Mouse (Mus musculus) MEL (cell line): ENCODE data around the gene Sephs2. TPM values are rescaled to one million over a fixed set of nuclear protein-coding genes. Genes with fewer than 3 reads are reported as not detected.

Source experiments
- DNase-seq: peaks from one replicate; pipeline ENCODE4 v3.0.0; 2011; ENCODE audit warnings: low read depth, low spot score
- H3K27ac ChIP-seq: 2 replicates; pipeline ENCODE4 v1.5.1; 2012; ENCODE audit warnings: low read depth, mild to moderate bottlenecking, control low read depth, low read length, moderate library complexity; ENCODE audit not compliant: control insufficient read depth
- H3K27me3 ChIP-seq, 2 experiments: fragments of 150-350 bp in 1 of 2; sonication (generic) in 1 of 2; 2 replicates each; pipeline ENCODE4 v1.6.1; 2012; ENCODE audit warnings: low read length in 2 of 2, mild to moderate bottlenecking in 2 of 2, improper control_type of control experiment in 1 of 2, moderate library complexity in 1 of 2; ENCODE audit not compliant: insufficient read depth in 2 of 2, control insufficient read depth in 1 of 2
- H3K36me3 ChIP-seq, 2 experiments: 2 replicates each; pipeline ENCODE4 v1.6.1; 2012 to 2014; ENCODE audit warnings: low read length in 2 of 2, improper control_type of control experiment in 1 of 2, inconsistent platforms in 1 of 2, mild to moderate bottlenecking in 1 of 2; ENCODE audit not compliant: insufficient read depth in 2 of 2, control insufficient read depth in 1 of 2
- H3K4me1 ChIP-seq, 2 experiments: fragments of 150-350 bp in 1 of 2; sonication (generic) in 1 of 2; 2 replicates each; pipeline ENCODE4 v1.6.1; 2012; ENCODE audit warnings: low read length in 2 of 2, improper control_type of control experiment in 1 of 2, mild to moderate bottlenecking in 1 of 2; ENCODE audit not compliant: insufficient read depth in 2 of 2, control insufficient read depth in 1 of 2
- H3K4me3 ChIP-seq, 2 experiments: fragments of 150-350 bp in 1 of 2; sonication (generic) in 1 of 2; 2 replicates each; pipeline ENCODE4 v1.5.1; 2012; ENCODE audit warnings: low read depth in 2 of 2, low read length in 2 of 2, mild to moderate bottlenecking in 2 of 2, moderate library complexity in 2 of 2, control low read depth in 1 of 2, improper control_type of control experiment in 1 of 2; ENCODE audit not compliant: control insufficient read depth in 1 of 2, insufficient read depth in 1 of 2
- H3K79me2 ChIP-seq: 2 replicates; pipeline ENCODE4 v1.6.1; 2012; ENCODE audit warnings: mild to moderate bottlenecking, low read length, moderate library complexity; ENCODE audit not compliant: control insufficient read depth, poor library complexity, insufficient read depth
- H3K9ac ChIP-seq: 2 replicates; pipeline ENCODE4 v1.6.1; 2012; ENCODE audit warnings: low read depth, mild to moderate bottlenecking, control low read depth, low read length, moderate library complexity; ENCODE audit not compliant: control insufficient read depth, poor library complexity, severe bottlenecking
- H3K9me3 ChIP-seq: fragments of 150-350 bp; sonication (generic); replicated peaks from 2 replicates; pipeline ENCODE4 v1.6.1; 2012; ENCODE audit warnings: mild to moderate bottlenecking, low read length, improper control_type of control experiment, moderate library complexity; ENCODE audit not compliant: insufficient read depth
- BHLHE40 ChIP-seq: IDR thresholded peaks from 2 replicates; pipeline ENCODE4 v1.6.1; 2012; ENCODE audit warnings: low read depth, mild to moderate bottlenecking, inconsistent platforms, low read length, improper control_type of control experiment, borderline replicate concordance
- CHD1 ChIP-seq: IDR thresholded peaks from 2 replicates; pipeline ENCODE4 v1.6.1; 2012; ENCODE audit warnings: low read depth, mild to moderate bottlenecking, inconsistent platforms, low read length, improper control_type of control experiment
- CTCF ChIP-seq, 3 experiments: IDR thresholded peaks in 2 of 3; conservative IDR thresholded peaks in 1 of 3; 2 replicates each; pipeline ENCODE4 v1.5.1; 2011 to 2012; ENCODE audit warnings: low read length in 3 of 3, low read depth in 2 of 3, mild to moderate bottlenecking in 2 of 3, improper control_type of control experiment in 1 of 3, inconsistent platforms in 1 of 3, mixed read lengths in 1 of 3, moderate library complexity in 1 of 3; ENCODE audit not compliant: control insufficient read depth in 1 of 3, insufficient read depth in 1 of 3, poor library complexity in 1 of 3, severe bottlenecking in 1 of 3
- E2F4 ChIP-seq: IDR thresholded peaks from 2 replicates; pipeline ENCODE4 v1.6.1; 2011; ENCODE audit warnings: low read depth, low read length, improper control_type of control experiment, borderline replicate concordance
- ELF1 ChIP-seq: IDR thresholded peaks from 2 replicates; pipeline ENCODE4 v1.6.1; 2014; ENCODE audit warnings: low read depth, mild to moderate bottlenecking, inconsistent platforms, low read length, improper control_type of control experiment, moderate library complexity
- EP300 ChIP-seq, 2 experiments: IDR thresholded peaks; 2 replicates each; pipeline ENCODE4 v1.6.1; 2011; ENCODE audit warnings: improper control_type of control experiment in 2 of 2, low read length in 2 of 2, low read depth in 1 of 2, mild to moderate bottlenecking in 1 of 2
- ETS1 ChIP-seq: IDR thresholded peaks from 2 replicates; pipeline ENCODE4 v1.6.1; 2012; ENCODE audit warnings: low read depth, mild to moderate bottlenecking, inconsistent platforms, low read length, improper control_type of control experiment, moderate library complexity
- GABPA ChIP-seq: IDR thresholded peaks from 2 replicates; pipeline ENCODE4 v1.6.1; 2012; ENCODE audit warnings: low read depth, mild to moderate bottlenecking, inconsistent platforms, low read length, improper control_type of control experiment, moderate library complexity
- GATA1 ChIP-seq: IDR thresholded peaks from 2 replicates; pipeline ENCODE4 v1.6.1; 2011; ENCODE audit warnings: low read depth, low read length, improper control_type of control experiment
- JUND ChIP-seq: IDR thresholded peaks from 2 replicates; pipeline ENCODE4 v1.6.1; 2011; ENCODE audit warnings: low read depth, mild to moderate bottlenecking, improper control_type of control experiment, low read length
- KAT2A ChIP-seq: conservative IDR thresholded peaks from 2 replicates; pipeline ENCODE4 v1.6.1; 2012; ENCODE audit warnings: low read depth, low read length, improper control_type of control experiment, inconsistent platforms
- MAX ChIP-seq: IDR thresholded peaks from 2 replicates; pipeline ENCODE4 v1.6.1; 2011; ENCODE audit warnings: low read length, improper control_type of control experiment
- MAZ ChIP-seq: IDR thresholded peaks from 2 replicates; pipeline ENCODE4 v1.6.1; 2012; ENCODE audit warnings: low read depth, mild to moderate bottlenecking, inconsistent platforms, low read length, improper control_type of control experiment
- MEF2A ChIP-seq: IDR thresholded peaks from 2 replicates; pipeline ENCODE4 v1.6.1; 2014; ENCODE audit warnings: low read depth, mild to moderate bottlenecking, inconsistent platforms, low read length, improper control_type of control experiment; ENCODE audit not compliant: poor library complexity, insufficient replicate concordance, severe bottlenecking; ENCODE audit errors: extremely low read depth
- MXI1 ChIP-seq: IDR thresholded peaks from 2 replicates; pipeline ENCODE4 v1.6.1; 2011; ENCODE audit warnings: mild to moderate bottlenecking, low read depth, low read length, improper control_type of control experiment
- MYB ChIP-seq: IDR thresholded peaks from 2 replicates; pipeline ENCODE4 v1.6.1; 2011; ENCODE audit warnings: mild to moderate bottlenecking, low read depth, low read length, improper control_type of control experiment
- MYC ChIP-seq: IDR thresholded peaks from 2 replicates; pipeline ENCODE4 v1.6.1; 2011; ENCODE audit warnings: low read depth, mild to moderate bottlenecking, low read length, improper control_type of control experiment, moderate library complexity
- NELFE ChIP-seq: IDR thresholded peaks from 2 replicates; pipeline ENCODE4 v1.6.1; 2011; ENCODE audit warnings: low read depth, low read length, improper control_type of control experiment
- NRF1 ChIP-seq: IDR thresholded peaks from 2 replicates; pipeline ENCODE4 v1.6.1; 2014; ENCODE audit warnings: low read depth, mild to moderate bottlenecking, inconsistent platforms, low read length, improper control_type of control experiment, moderate library complexity; ENCODE audit not compliant: poor library complexity, insufficient read depth, severe bottlenecking
- POLR2A ChIP-seq, 2 experiments: IDR thresholded peaks; 2 replicates each; pipeline ENCODE4 v1.6.1; 2011 to 2012; ENCODE audit warnings: low read length in 2 of 2, mild to moderate bottlenecking in 2 of 2, control low read depth in 1 of 2, improper control_type of control experiment in 1 of 2, low read depth in 1 of 2, moderate library complexity in 1 of 2; ENCODE audit not compliant: control insufficient read depth in 1 of 2, insufficient read depth in 1 of 2, poor library complexity in 1 of 2
- POLR2AphosphoS2 ChIP-seq: IDR thresholded peaks from 2 replicates; pipeline ENCODE4 v1.6.1; 2011; ENCODE audit warnings: low read length, improper control_type of control experiment
- POLR2AphosphoS5 ChIP-seq: IDR thresholded peaks from 2 replicates; pipeline ENCODE4 v1.6.1; 2012; ENCODE audit warnings: low read depth, borderline replicate concordance, mild to moderate bottlenecking, inconsistent platforms, low read length, moderate library complexity, mixed read lengths
- RAD21 ChIP-seq: IDR thresholded peaks from 2 replicates; pipeline ENCODE4 v1.6.1; 2011; ENCODE audit warnings: mild to moderate bottlenecking, low read depth, low read length, improper control_type of control experiment
- RCOR1 ChIP-seq: IDR thresholded peaks from 2 replicates; pipeline ENCODE4 v1.6.1; 2012; ENCODE audit warnings: low read depth, mild to moderate bottlenecking, inconsistent platforms, low read length, improper control_type of control experiment
- SIN3A ChIP-seq: IDR thresholded peaks from 2 replicates; pipeline ENCODE4 v1.6.1; 2012; ENCODE audit warnings: low read length, improper control_type of control experiment, inconsistent platforms
- SMC3 ChIP-seq: IDR thresholded peaks from 2 replicates; pipeline ENCODE4 v1.6.1; 2011; ENCODE audit warnings: low read depth, low read length, improper control_type of control experiment
- TAL1 ChIP-seq: IDR thresholded peaks from 2 replicates; pipeline ENCODE4 v1.6.1; 2012; ENCODE audit warnings: mild to moderate bottlenecking, inconsistent platforms, low read length, moderate library complexity, mixed read lengths
- TBP ChIP-seq: IDR thresholded peaks from 2 replicates; pipeline ENCODE4 v1.8.0; 2011; ENCODE audit warnings: low read depth, low read length, improper control_type of control experiment
- TCF12 ChIP-seq: IDR thresholded peaks from 2 replicates; pipeline ENCODE4 v1.6.1; 2014; ENCODE audit warnings: low read depth, mild to moderate bottlenecking, inconsistent platforms, low read length, improper control_type of control experiment, moderate library complexity
- UBTF ChIP-seq: IDR thresholded peaks from 2 replicates; pipeline ENCODE4 v1.6.1; 2012; ENCODE audit warnings: low read depth, mild to moderate bottlenecking, inconsistent platforms, low read length, improper control_type of control experiment, moderate library complexity, borderline replicate concordance; ENCODE audit not compliant: insufficient read depth
- USF1 ChIP-seq: IDR thresholded peaks from 2 replicates; pipeline ENCODE4 v1.6.1; 2014; ENCODE audit warnings: low read depth, mild to moderate bottlenecking, inconsistent platforms, low read length, improper control_type of control experiment, moderate library complexity
- USF2 ChIP-seq, 2 experiments: IDR thresholded peaks; 2 replicates each; pipeline ENCODE4 v1.6.1; 2011 to 2012; ENCODE audit warnings: improper control_type of control experiment in 2 of 2, low read length in 2 of 2, borderline replicate concordance in 1 of 2, inconsistent platforms in 1 of 2, low read depth in 1 of 2, mild to moderate bottlenecking in 1 of 2; ENCODE audit not compliant: insufficient read depth in 1 of 2
- ZC3H11A ChIP-seq: IDR thresholded peaks from 2 replicates; pipeline ENCODE4 v1.6.1; 2012; ENCODE audit warnings: low read depth, mild to moderate bottlenecking, inconsistent platforms, low read length, improper control_type of control experiment
- ZKSCAN1 ChIP-seq: IDR thresholded peaks from 2 replicates; pipeline ENCODE4 v1.6.1; 2012; ENCODE audit warnings: low read depth, mild to moderate bottlenecking, inconsistent platforms, low read length, improper control_type of control experiment, moderate library complexity
- ZMIZ1 ChIP-seq: IDR thresholded peaks from 2 replicates; pipeline ENCODE4 v1.6.1; 2012; ENCODE audit warnings: low read depth, mild to moderate bottlenecking, inconsistent platforms, low read length, improper control_type of control experiment, moderate library complexity
- ZNF384 ChIP-seq: IDR thresholded peaks from 2 replicates; pipeline ENCODE4 v1.6.1; 2012; ENCODE audit warnings: low read depth, mild to moderate bottlenecking, inconsistent platforms, low read length, improper control_type of control experiment
- polyA plus RNA-seq, 2 experiments: library from polyadenylated mRNA; stranded (reverse) in 1 of 2; unstranded in 1 of 2; fragments of >175 nt in 1 of 2; fragments of >200 nt in 1 of 2; gene quantifications; 2 replicates each; pipeline versions ENCODE4 v1.2.1 to v1.2.4; 2012; ENCODE audit warnings: low replicate concordance in 2 of 2, low read depth in 1 of 2; ENCODE audit not compliant: insufficient read length in 2 of 2, insufficient read depth in 1 of 2, missing spikeins in 1 of 2
- total RNA-seq: library from RNA; depleted of rRNA; stranded (reverse); fragments of 300-350 nt; gene quantifications from 2 replicates; pipeline ENCODE4 v1.2.3, GENCODE M21; 2012

Sephs2 gene
- total and polyA plus RNA-seq, 3 experiments = 109 to 182 TPM; not detected in 1

GRCm38 (mm10) chr7:127225147-127225995, 48.5 kb downstream of the Sephs2 start:
- Histone ChIP-seq H3K4me1 (peaks cover 9 to 20% of the 10 kb centered on the region in 2 experiments), H3K27me3 (no peaks in the 10 kb centered on the region), H3K4me3 (no peak overlapping the region), H3K9ac (peak overlapping the region; percentile 45), H3K36me3 (peaks cover 0 to 10% of the 10 kb centered on the region in 2 experiments; a peak in 2 of 4 replicates), H3K79me2 (no peaks in the 10 kb centered on the region), H3K27ac (peak overlapping the region; percentile 67), H3K9me3 (no peaks in the 10 kb centered on the region)
- DNase-seq = peak; percentile 72
- TF ChIP-seq SMC3 (no peak), MAX (peak; percentile 67), NELFE (no peak), MEF2A (no peak), UBTF (no peak), NRF1 (no peak), MXI1 (peak; percentile 61), TAL1 (peak; percentile 93), E2F4 (no peak), ETS1 (peak; percentile 57), MAZ (no peak), ELF1 (no peak), RCOR1 (peak; percentile 38; the same call in 1 of the 2 replicates), POLR2AphosphoS2 (no peak), MYB (no peak), GATA1 (peak; percentile 77), POLR2AphosphoS5 (no peak), USF2 (IDR thresholded peaks at IDR 0.05; ENCODE audit: borderline replicate concordance in 1 of 2, insufficient read depth in 1 of 2, low read depth in 1 of 2, low read length in 2 of 2) (no peak), RAD21 (no peak), ZMIZ1 (no peak), ZNF384 (no peak), SIN3A (peak; percentile 23; the same call in 1 of the 2 replicates), TBP (no peak), EP300 (IDR thresholded peaks at IDR 0.05; ENCODE audit: low read depth in 1 of 2, low read length in 2 of 2) (peak; percentile 74 to 84), POLR2A (IDR thresholded peaks at IDR 0.05; ENCODE audit: control insufficient read depth in 1 of 2, insufficient read depth in 1 of 2, low read depth in 1 of 2, low read length in 2 of 2, poor library complexity in 1 of 2) (no peak), USF1 (no peak), KAT2A (no peak), CTCF (IDR thresholded peaks at IDR 0.05 in 2 of 3, conservative IDR thresholded peaks at IDR 0.05 in 1 of 3; ENCODE audit: control insufficient read depth in 1 of 3, insufficient read depth in 1 of 3, low read depth in 2 of 3, low read length in 3 of 3, poor library complexity in 1 of 3, severe bottlenecking in 1 of 3) (no peak), BHLHE40 (peak; percentile 67; the same call in 1 of the 2 replicates), ZC3H11A (no peak), GABPA (no peak), CHD1 (no peak), JUND (no peak), MYC (no peak), TCF12 (peak; percentile 87), ZKSCAN1 (no peak)
